Comparison of ENCODE assay signal across 13 mouse cellular contexts in genomic region chr10:45381937-45382636, GRCm38 (mm10). TPM values are rescaled to one million over a fixed set of nuclear protein-coding genes. Genes with fewer than 3 reads are reported as not detected.
DNase-seq lines count a peak whose midpoint lies in the region; ATAC-seq and TF ChIP-seq lines count a peak whose summit lies in the region.
"Had no signal": no experiment of that assay in that cellular context is flagged by ENCODE, and none has a peak within 500 bp of the region (broad histone marks: within the 10 kb centered on the region; RNA-seq: fewer than 3 reads in every experiment).

No protein-coding gene starts in this region.

- TF ChIP-seq CTCF in hindbrain, postnatal 0 days (IDR thresholded peaks at IDR 0.05; ENCODE audit: low read depth): peak; percentile 56

- no peaks in the 10 kb centered on the region for H3K27me3 ChIP-seq in embryonic facial prominence, embryonic 11.5 days (ENCODE audit: control insufficient read depth, insufficient read depth, low read length)
- no peaks in the 10 kb centered on the region for H3K27me3 ChIP-seq in embryonic facial prominence, embryonic 10.5 days (replicated peaks; ENCODE audit: low read depth, poor library complexity, severe bottlenecking)
- no peaks in the 10 kb centered on the region for H3K27me3 ChIP-seq in hindbrain, postnatal 0 days (ENCODE audit: insufficient read depth, low read length)
- H3K27me3 ChIP-seq: embryonic facial prominence, embryonic 12.5 days; heart, embryonic 15.5 days had no signal

- H3K27ac ChIP-seq in embryonic facial prominence, embryonic 11.5 days (replicated peaks; ENCODE audit: low read depth, low read length): no peak overlapping the region
- no peak overlapping the region for H3K27ac ChIP-seq in embryonic facial prominence, embryonic 10.5 days (replicated peaks)
- H3K27ac ChIP-seq in hindbrain, postnatal 0 days: no peak overlapping the region
- H3K27ac ChIP-seq: embryonic facial prominence, embryonic 12.5 days; heart, embryonic 15.5 days; macrophage had no signal

- no peak for ATAC-seq in embryonic facial prominence, embryonic 11.5 days (replicated peaks; ENCODE audit: insufficient number of reproducible peaks, low FRiP score, low TSS enrichment, low read depth)
- no peak for ATAC-seq in hindbrain, postnatal 0 days

- no peak overlapping the region for H3K9ac ChIP-seq in embryonic facial prominence, embryonic 11.5 days (replicated peaks; ENCODE audit: low read length)
- no peak overlapping the region for H3K9ac ChIP-seq in hindbrain, postnatal 0 days (replicated peaks; ENCODE audit: low read length)
- H3K9ac ChIP-seq: embryonic facial prominence, embryonic 12.5 days; heart, embryonic 15.5 days had no signal

- peak; percentile 51 for DNase-seq in embryonic facial prominence, embryonic 11.5 days (ENCODE audit: low spot score)
- DNase-seq in embryonic facial prominence, embryonic 10.5 days (ENCODE audit: low spot score): no peak
- peak; percentile 68 for DNase-seq in 3T3-L1 (ENCODE audit: low read depth, low spot score)
- peak; percentile 32 for DNase-seq in embryo, embryonic 10 days (ENCODE audit: low spot score)
- peak; percentile 72 for DNase-seq in hindbrain, postnatal 0 days (ENCODE audit: low spot score)
- DNase-seq in adrenal gland, adult 18-20 months (ENCODE audit: low spot score in 2 of 2): no peak
- DNase-seq in gastrocnemius, postnatal 4 days (ENCODE audit: low spot score in 2 of 2): no peak
- no peak for DNase-seq in thymus, postnatal 10 days (ENCODE audit: low spot score in 2 of 2)
- DNase-seq: adrenal gland, postnatal 25 days; right cerebral cortex, postnatal 14 days had no signal

- no peaks in the 10 kb centered on the region for H3K36me3 ChIP-seq in embryonic facial prominence, embryonic 11.5 days (replicated peaks; ENCODE audit: control insufficient read depth, insufficient read depth, low read depth, low read length)
- peaks cover 22% of the 10 kb centered on the region for H3K36me3 ChIP-seq in embryonic facial prominence, embryonic 10.5 days (replicated peaks)
- H3K36me3 ChIP-seq in hindbrain, postnatal 0 days (ENCODE audit: insufficient read depth, low read length): no peaks in the 10 kb centered on the region
- H3K36me3 ChIP-seq: embryonic facial prominence, embryonic 12.5 days; heart, embryonic 15.5 days had no signal

- H3K4me3 ChIP-seq in embryonic facial prominence, embryonic 11.5 days (ENCODE audit: low read depth, low read length): no peak overlapping the region
- H3K4me3 ChIP-seq in embryonic facial prominence, embryonic 10.5 days: no peak overlapping the region
- no peak overlapping the region for H3K4me3 ChIP-seq in hindbrain, postnatal 0 days (ENCODE audit: low read length)
- H3K4me3 ChIP-seq: embryonic facial prominence, embryonic 12.5 days; heart, embryonic 15.5 days had no signal

- H3K9me3 ChIP-seq in embryonic facial prominence, embryonic 11.5 days (replicated peaks; ENCODE audit: control insufficient read depth, low read length): no peaks in the 10 kb centered on the region
- H3K9me3 ChIP-seq in embryonic facial prominence, embryonic 10.5 days: no peaks in the 10 kb centered on the region
- H3K9me3 ChIP-seq in hindbrain, postnatal 0 days (ENCODE audit: low read length): no peaks in the 10 kb centered on the region
- H3K9me3 ChIP-seq: embryonic facial prominence, embryonic 12.5 days; heart, embryonic 15.5 days had no signal

- no peaks in the 10 kb centered on the region for H3K4me1 ChIP-seq in embryonic facial prominence, embryonic 11.5 days (ENCODE audit: control insufficient read depth, insufficient read depth, low read length)
- H3K4me1 ChIP-seq in embryonic facial prominence, embryonic 10.5 days: peaks cover 5% of the 10 kb centered on the region; the same call in 1 of the 2 replicates
- no peaks in the 10 kb centered on the region for H3K4me1 ChIP-seq in hindbrain, postnatal 0 days (ENCODE audit: insufficient read depth, low read length)
- H3K4me1 ChIP-seq: embryonic facial prominence, embryonic 12.5 days; heart, embryonic 15.5 days had no signal

- H3K4me2 ChIP-seq in embryonic facial prominence, embryonic 11.5 days (ENCODE audit: low read depth, low read length): no peak overlapping the region
- H3K4me2 ChIP-seq in hindbrain, postnatal 0 days (ENCODE audit: low read depth, low read length): no peak overlapping the region
- H3K4me2 ChIP-seq: embryonic facial prominence, embryonic 12.5 days; heart, embryonic 15.5 days had no signal

RNA-seq across cellular contexts. Expression of gene Bves, which starts 46.5 kb away (rescaled TPM):
- polyA plus RNA-seq in embryonic facial prominence, embryonic 11.5 days (2014; fragmentation: Nextera tagmentation; extraction: Ambion mirVana): 2.1 and 2.7 TPM in 2 replicates
- 2.3 and 2.5 TPM in 2 replicates for polyA plus RNA-seq in embryonic facial prominence, embryonic 10.5 days (2016; fragmentation: Nextera tagmentation; extraction: Ambion mirVana)
- 0.72 and 2.0 TPM in 2 replicates for total RNA-seq in hindbrain, postnatal 0 days (2014; rRNA removed)
- polyA plus RNA-seq in hindbrain, postnatal 0 days (2015; fragmentation: Nextera tagmentation; extraction: Ambion mirVana): 1.1 TPM in 2 replicates
- under 1 TPM in 1 of 2 experiments, not detected in 1; 0.26 TPM for total RNA-seq in adrenal gland, adult 18-20 months (2021)
- 10 to 100 TPM; 29.4 to 33.8 TPM for total RNA-seq in gastrocnemius, postnatal 4 days (2021)
- polyA plus RNA-seq: macrophage had no signal

Comparison
In these comparisons a context has a peak if more than half of its experiments do, and no peak if none do; other contexts are left out.
1. DNase-seq: peak in embryonic facial prominence, embryonic 11.5 days (single experiment), 3T3-L1 (single experiment), embryo, embryonic 10 days (single experiment) and hindbrain, postnatal 0 days (single experiment); none in embryonic facial prominence, embryonic 10.5 days (single experiment), adrenal gland, adult 18-20 months (0 of 2), gastrocnemius, postnatal 4 days (0 of 2) and thymus, postnatal 10 days (0 of 2).
2. RNA of gene Bves, which starts 46.5 kb away (total RNA-seq): 29.4 to 33.8 TPM in gastrocnemius, postnatal 4 days; 0.72 to 2.0 TPM in hindbrain, postnatal 0 days and 0.26 TPM in adrenal gland, adult 18-20 months; every median in the first group is over 10 times any median in the second.